Mouse (Mus musculus): Measurements from ENCODE around the gene Osbpl9.

DNA sequence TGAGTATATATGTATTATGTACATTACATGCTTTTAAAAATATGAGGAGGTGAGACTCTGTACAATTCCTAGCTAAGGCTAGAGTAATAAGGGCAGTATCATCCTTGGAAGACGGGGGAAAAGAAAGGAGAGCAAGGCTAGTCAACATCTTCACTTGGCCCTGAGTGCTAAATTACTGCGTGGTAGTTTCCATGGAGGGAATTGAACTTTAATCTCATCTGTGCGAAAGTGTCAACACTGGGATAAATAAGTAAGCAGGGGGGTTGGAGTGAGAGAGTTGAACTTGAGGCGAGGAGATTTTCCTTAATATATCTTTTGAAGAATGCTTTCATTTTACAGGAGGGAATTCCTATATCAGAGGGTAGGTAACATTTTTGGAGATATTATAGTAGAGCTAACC is 188.0 kb downstream of the Osbpl9 start:
- no peak for TF ChIP-seq GATA1 (IDR thresholded peaks at IDR 0.05; ENCODE audit: borderline replicate concordance, low read length)
- TF ChIP-seq FLI1 (IDR thresholded peaks at IDR 0.05; ENCODE audit: low read length) = no peak

Data from megakaryocyte, embryonic 14.5 days (primary cell).